Mouse (Mus musculus): Measurements from ENCODE around the gene Stx1b. TPM values are rescaled to one million over a fixed set of nuclear protein-coding genes. Genes with fewer than 3 reads are reported as not detected.

The Stx1b gene
- 5.5 and 6.1 TPM in 2 replicates for polyA plus RNA-seq (2016; fragmentation: Nextera tagmentation; extraction: Ambion mirVana)

DNA sequence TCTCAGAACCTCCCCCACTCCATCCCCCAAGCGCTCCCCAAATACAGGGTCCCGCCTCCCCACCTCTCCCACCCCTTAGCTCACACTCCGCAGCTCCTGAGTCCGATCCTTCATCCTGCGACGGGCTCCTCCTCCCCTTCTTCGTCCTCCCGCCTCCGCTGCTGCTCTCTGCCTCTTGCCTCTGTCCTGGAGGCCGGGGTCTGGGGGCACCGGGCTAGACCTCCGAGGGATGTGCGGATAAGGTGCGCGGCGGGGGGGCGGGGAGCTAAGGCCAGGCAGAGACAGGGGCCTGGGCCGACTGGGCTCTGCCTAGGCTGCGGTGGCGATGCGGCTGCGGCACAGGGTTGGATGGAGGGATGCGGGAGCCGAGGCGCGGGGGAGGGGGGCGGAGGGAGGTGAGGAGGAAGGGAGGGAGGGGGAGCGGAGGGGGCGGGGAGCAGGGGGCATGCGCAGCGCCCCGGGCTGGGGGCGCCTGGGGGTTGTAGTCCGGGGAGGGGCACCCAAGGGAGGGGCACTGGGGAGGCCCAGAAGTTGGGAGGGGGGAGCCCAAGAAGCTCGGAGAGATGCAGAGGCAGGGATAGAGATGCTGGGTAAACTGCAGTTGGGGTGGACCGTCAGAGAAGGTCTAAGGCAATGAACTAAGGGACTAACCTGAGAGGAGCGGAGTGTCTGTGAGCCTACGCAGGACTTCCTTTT, at the start of gene Stx1b, which contains the start of gene Stx4a:
Stx1b (minus strand) TSS at position 374 of the 696 bp plus-strand sequence.
Stx4a (plus strand) TSS at position 119 of the 696 bp plus-strand sequence.
- Histone ChIP-seq H3K27ac (peak within 1 kb of the TSS; percentile 93), H3K4me1 (peaks cover 44% of the 10 kb centered on the region), H3K36me3 (replicated peaks) (no peaks in the 10 kb centered on the region), H3K9me3 (no peaks in the 10 kb centered on the region), H3K4me3 (peak within 1 kb of the TSS; percentile 87), H3K27me3 (ENCODE audit: poor library complexity, severe bottlenecking) (no peaks in the 10 kb centered on the region)
- DNase-seq (ENCODE audit: extremely low spot score, low spot score): peak; percentile 66
- WGBS: 4% methylated on average over 34 of the region's 38 CpGs

DNA sequence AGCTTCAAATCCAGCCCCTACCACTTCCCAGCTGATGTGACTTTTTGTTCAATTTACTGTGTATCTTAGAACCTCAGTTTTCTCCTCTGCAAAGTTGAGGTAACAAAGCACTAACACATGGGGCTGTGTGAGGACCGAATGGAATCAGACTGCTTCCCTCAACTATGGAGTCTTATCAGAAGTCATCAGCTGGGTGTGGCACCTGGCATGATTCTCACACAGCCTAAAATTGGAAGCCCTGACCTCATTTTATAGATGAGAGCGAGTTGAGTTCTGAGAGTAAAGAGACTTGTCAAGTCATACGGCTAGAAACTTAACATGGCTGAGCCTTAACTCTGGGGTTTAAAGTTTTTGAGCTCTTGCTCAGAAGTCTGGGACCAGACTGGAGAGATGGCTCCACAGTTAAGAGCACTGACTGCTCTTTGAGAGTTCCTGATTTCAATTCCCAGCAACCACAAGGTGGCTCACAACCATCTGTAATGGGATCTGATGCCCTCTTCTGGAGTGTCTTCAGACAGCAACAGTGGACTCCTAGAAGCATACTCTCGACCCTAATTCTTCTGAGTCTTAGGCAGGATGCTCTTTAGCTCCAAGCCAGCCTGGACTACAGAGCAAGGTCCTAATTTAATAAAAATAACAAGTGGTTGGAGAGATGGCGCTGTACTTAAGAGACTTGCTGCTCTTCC, 45.9 kb upstream of the Stx1b start:
- no peaks in the 10 kb centered on the region for H3K27me3 ChIP-seq (ENCODE audit: poor library complexity, severe bottlenecking)
- H3K9me3 ChIP-seq: no peaks in the 10 kb centered on the region
- H3K4me3 ChIP-seq: no peak overlapping the region
- no peak for DNase-seq (ENCODE audit: extremely low spot score, low spot score)
- peaks cover 18% of the 10 kb centered on the region for H3K4me1 ChIP-seq
- H3K27ac ChIP-seq: no peak overlapping the region
- H3K36me3 ChIP-seq (replicated peaks): peaks cover 86% of the 10 kb centered on the region
- 85% methylated on average over 5 of the region's 5 CpGs for WGBS

DNA sequence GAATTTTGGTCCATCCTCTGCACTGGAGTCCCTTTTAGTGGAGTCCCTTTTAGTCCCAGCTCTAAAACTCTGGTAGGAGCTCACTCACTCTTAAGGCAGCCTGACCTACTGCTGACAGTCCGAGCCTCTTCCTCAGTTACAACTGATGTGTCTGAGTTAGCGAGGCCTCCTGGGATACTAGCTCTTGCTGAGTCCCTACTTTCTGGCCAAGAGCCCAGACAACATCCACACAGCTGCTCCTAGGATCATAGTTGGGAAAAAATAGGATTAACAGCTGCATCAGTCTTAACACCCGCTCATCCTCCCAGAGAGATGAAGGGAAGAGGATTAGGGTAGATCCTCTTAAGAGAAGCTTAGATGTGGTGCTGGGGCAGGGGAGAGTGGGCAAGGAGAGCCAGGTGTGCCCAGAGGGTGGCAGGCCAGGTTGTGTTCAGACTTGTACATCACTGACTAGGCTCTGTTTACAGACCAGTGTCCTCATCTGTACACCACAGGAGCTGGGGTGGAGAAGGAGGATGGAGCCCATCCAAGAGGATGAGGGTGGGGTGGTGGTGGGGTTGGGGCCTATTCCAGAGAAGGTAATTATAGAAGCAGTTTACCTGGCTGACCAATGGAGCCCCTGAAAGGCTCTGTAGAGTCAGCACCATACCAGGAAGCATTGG, 44.9 kb upstream of the Stx1b start:
- peaks cover 96% of the 10 kb centered on the region for H3K36me3 ChIP-seq (replicated peaks)
- H3K27me3 ChIP-seq (ENCODE audit: poor library complexity, severe bottlenecking): no peaks in the 10 kb centered on the region
- no peak overlapping the region for H3K27ac ChIP-seq
- no peak overlapping the region; the same call in 1 of the 2 replicates for H3K4me3 ChIP-seq
- no peaks in the 10 kb centered on the region for H3K9me3 ChIP-seq
- no peak for DNase-seq (ENCODE audit: extremely low spot score, low spot score)
- WGBS: 87% methylated on average over 3 of the region's 3 CpGs
- H3K4me1 ChIP-seq: peaks cover 14% of the 10 kb centered on the region

DNA sequence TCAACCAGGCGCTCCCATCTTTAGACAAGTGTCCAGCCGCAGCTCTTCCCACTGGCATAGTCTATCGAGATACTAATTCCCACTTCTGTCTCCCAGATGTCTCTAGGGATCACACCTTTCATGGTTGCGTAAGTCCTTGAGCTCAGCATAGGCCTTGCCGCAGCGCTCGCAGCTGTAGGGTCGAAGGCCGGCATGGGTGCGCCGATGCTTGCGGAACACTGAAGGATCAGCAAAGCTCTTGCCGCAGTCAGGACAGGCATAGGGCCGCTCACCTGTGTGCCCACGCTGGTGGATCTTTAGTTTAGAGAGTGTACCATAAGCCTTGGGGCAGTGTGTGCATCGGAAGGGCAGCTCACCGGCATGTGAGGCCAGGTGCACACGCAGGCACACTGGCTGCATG, 43.3 kb upstream of the Stx1b start:
- DNase-seq (ENCODE audit: extremely low spot score, low spot score): no peak
- no peaks in the 10 kb centered on the region for H3K4me1 ChIP-seq
- no peak overlapping the region for H3K27ac ChIP-seq
- H3K4me3 ChIP-seq: no peak overlapping the region
- H3K9me3 ChIP-seq: no peaks in the 10 kb centered on the region
- H3K36me3 ChIP-seq (replicated peaks): peaks cover 85% of the 10 kb centered on the region
- 97% methylated on average over 18 of the region's 18 CpGs for WGBS
- H3K27me3 ChIP-seq (ENCODE audit: poor library complexity, severe bottlenecking): no peaks in the 10 kb centered on the region

DNA sequence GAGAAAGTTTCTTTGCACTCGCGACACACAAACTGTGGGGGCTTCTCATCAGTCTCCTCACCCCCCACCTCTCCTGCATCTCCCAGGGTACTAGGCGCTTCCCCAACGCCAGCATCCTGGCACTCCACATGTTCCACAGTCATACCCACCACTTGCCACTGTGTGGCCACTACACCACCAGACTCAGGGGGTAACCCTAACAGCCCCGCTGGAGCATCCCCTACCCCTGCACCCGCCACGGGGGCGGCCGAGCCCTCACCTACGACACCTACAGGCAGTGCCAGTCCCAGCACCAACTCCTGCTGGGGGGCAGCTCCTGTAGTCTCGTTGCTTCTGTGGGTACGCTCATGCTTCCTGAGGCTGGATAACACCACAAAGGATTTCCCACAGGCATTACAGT, 42.1 kb upstream of the Stx1b start:
- WGBS: 95% methylated on average over 12 of the region's 12 CpGs
- H3K27me3 ChIP-seq (ENCODE audit: poor library complexity, severe bottlenecking): no peaks in the 10 kb centered on the region
- H3K4me1 ChIP-seq: no peaks in the 10 kb centered on the region
- H3K36me3 ChIP-seq (replicated peaks): peaks cover 78% of the 10 kb centered on the region
- H3K27ac ChIP-seq: no peak overlapping the region
- no peaks in the 10 kb centered on the region for H3K9me3 ChIP-seq
- DNase-seq (ENCODE audit: extremely low spot score, low spot score): no peak
- 0 out of 2 replicates have a peak overlapping the region, but pooled peaks have one; percentile 2 for H3K4me3 ChIP-seq

DNA sequence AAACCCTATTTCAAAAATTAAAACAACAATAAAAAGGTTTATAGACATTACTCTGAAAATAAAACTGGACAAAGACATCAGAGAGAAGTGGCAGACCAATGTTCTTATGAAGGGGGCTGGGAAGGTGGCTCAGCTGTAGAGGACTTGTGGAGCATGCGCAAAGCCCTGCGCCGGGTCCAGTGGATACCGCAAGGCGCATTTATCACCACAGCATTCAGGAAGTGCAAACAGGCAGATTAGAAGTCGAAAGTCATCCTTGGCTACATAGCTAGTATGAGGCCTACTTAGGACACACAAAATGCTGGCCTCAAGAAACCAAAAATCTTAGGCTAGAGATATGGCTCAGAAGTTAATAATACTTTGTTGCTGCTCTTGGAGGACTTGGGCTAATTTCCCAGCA, 33.9 kb upstream of the Stx1b start:
- H3K27ac ChIP-seq: no peak overlapping the region
- DNase-seq (ENCODE audit: extremely low spot score, low spot score): no peak
- WGBS: 90% methylated on average over 6 of the region's 6 CpGs
- peaks cover 5% of the 10 kb centered on the region for H3K36me3 ChIP-seq (replicated peaks)
- no peak overlapping the region for H3K4me3 ChIP-seq
- H3K27me3 ChIP-seq (ENCODE audit: poor library complexity, severe bottlenecking): no peaks in the 10 kb centered on the region
- no peaks in the 10 kb centered on the region for H3K9me3 ChIP-seq
- H3K4me1 ChIP-seq: no peaks in the 10 kb centered on the region

DNA sequence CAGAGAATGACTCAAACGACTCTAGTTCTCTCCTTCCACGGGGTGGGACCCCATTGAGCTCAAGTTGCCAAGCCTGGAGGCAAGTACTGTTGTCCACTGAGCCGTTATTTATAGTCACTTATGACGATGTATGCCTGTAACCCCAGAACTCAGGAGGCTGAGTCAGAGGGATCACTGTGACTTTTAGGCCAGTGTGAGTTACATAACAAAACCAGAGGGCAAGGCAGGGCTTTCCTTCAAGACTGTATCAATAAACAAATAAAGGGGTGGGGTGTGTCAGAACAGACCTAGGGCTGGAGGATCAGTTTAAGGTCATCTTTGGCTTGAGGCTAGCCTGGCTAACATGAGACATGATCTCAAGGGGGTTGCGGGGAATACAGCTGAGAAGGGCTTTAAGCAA, 26.6 kb upstream of the Stx1b start:
- no peak overlapping the region for H3K4me3 ChIP-seq
- no peaks in the 10 kb centered on the region for H3K9me3 ChIP-seq
- no peaks in the 10 kb centered on the region for H3K4me1 ChIP-seq
- no peak overlapping the region for H3K27ac ChIP-seq
- DNase-seq (ENCODE audit: extremely low spot score, low spot score): no peak
- H3K27me3 ChIP-seq (ENCODE audit: poor library complexity, severe bottlenecking): no peaks in the 10 kb centered on the region
- 81% methylated on average over 5 of the region's 5 CpGs for WGBS
- H3K36me3 ChIP-seq (replicated peaks): peaks cover 15% of the 10 kb centered on the region

DNA sequence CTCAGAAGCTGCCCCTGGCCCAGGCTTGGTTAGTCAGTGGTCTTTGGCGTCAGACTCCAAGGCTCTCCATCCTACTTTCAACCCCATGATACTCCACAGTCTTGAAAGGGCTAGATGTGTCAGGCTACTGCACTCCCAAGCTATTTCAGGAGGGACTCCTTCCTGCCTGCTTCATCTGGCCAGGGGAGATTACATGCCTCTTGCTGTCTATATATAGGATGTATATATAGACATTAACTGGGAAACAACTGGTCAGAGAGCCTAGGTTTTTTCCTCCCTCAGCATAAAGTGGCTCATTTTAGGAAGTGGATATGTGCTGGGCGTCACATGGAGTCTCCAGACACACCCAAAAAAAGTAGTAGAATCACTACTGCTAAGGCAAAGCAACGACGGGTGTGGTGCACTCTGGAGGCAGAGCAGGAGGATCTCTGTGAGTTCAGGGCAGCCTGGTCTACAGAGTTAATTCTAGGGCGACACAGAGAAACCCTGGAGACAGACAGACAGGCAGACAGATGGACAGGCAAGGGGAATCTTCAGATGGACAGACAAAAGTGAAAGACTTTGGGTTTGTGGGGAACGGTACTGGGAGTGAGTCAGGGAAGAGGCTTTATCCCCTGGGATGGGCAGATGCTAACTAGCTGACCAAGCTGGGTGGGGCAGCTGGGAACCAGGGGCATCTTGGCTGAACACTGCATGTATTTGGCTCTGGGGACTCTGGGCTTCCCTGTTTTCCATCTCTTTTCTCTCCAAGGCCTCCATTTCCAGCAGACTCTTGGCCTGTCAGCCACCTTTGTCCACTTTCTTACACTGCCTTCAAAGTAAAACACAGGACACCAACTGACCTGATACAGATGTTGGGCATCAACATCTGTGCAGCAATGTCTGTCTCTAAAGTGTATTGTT, 25.9 kb upstream of the Stx1b start:
- Histone ChIP-seq H3K27ac (no peak overlapping the region), H3K27me3 (ENCODE audit: poor library complexity, severe bottlenecking) (no peaks in the 10 kb centered on the region), H3K36me3 (replicated peaks) (peaks cover 16% of the 10 kb centered on the region), H3K4me1 (no peaks in the 10 kb centered on the region), H3K4me3 (no peak overlapping the region), H3K9me3 (no peaks in the 10 kb centered on the region)
- 83% methylated on average over 6 of the region's 6 CpGs for WGBS
- DNase-seq (ENCODE audit: extremely low spot score, low spot score): no peak

DNA sequence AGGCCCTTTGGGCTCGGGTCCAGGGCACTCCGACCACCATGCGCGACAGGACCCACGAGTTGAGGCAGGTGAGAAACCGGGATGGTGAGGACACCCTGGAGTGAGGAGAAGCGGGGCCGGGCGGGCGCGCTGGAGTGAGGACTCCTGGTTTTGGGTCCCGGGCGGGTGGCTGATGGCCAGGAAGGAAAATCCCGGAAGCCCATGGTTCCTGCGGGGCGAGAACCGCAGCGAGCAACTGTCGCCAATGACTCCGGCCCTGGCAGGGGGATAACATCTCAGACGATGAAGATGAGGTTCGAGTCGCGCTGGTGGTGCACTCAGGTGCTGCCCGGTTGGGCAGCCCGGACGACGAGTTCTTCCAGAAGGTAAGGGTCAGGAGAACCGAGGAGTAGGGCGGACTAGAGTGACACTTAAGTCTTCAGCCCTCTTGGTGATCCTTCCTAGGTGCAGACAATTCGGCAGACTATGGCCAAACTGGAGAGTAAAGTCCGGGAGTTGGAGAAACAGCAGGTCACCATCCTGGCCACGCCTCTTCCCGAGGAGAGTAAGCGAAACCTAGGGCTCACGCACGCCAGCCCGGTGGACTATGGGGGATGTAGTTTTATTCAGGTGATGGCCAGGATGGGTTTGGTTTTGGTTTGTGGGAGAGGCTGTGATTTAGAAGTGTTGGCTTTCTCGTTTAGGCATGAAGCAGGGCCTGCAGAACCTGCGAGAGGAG, 17.8 kb upstream of the Stx1b start:
- Histone ChIP-seq H3K4me1 (peaks cover 19% of the 10 kb centered on the region), H3K27ac (peak overlapping the region; percentile 87), H3K4me3 (peak overlapping the region; percentile 86), H3K9me3 (no peaks in the 10 kb centered on the region), H3K36me3 (replicated peaks) (peaks cover 25% of the 10 kb centered on the region), H3K27me3 (ENCODE audit: poor library complexity, severe bottlenecking) (0 out of 2 replicates have a peak, but pooled peaks cover 12% of the 10 kb centered on the region)
- WGBS: under 1% methylated on average over 40 of the region's 40 CpGs
- peak; percentile 75 for DNase-seq (ENCODE audit: extremely low spot score, low spot score)

DNA sequence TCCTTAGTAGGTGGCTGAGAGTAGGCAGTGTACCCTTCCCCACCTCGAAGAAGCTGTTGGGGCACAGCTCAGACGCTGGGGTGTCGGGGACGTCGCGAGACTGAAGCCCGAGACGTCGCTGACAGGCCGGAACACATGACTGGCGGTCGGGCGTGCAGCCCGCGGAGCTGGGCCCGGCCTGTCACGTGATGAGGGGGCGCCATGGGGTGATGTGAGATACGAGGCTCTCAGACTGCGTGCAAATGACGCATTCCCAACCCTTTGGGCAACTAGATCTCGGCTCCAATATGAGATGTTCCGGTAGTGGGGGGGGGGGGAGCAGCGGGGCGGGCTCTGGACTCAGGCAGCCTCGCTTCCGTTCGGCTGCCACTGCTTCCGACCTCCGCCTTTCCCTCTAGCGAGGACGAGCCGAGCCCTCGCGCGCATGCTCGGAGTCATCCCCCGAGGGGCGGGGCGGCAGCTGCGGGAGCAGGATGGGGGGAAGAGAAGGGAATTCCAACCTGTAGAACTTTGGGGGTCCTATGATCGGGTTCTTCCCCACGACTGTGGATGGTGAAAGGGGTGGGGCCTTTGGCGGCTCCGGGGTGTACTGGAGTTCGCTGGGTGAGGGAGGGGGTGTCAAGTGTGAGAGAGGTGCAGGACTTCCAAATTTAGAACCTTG, 17.1 kb upstream of the Stx1b start:
- Histone ChIP-seq H3K36me3 (replicated peaks) (peaks cover 20% of the 10 kb centered on the region), H3K9me3 (no peaks in the 10 kb centered on the region), H3K4me1 (peaks cover 19% of the 10 kb centered on the region), H3K4me3 (peak overlapping the region; percentile 86), H3K27me3 (ENCODE audit: poor library complexity, severe bottlenecking) (0 out of 2 replicates have a peak, but pooled peaks cover 12% of the 10 kb centered on the region), H3K27ac (peak overlapping the region; percentile 87)
- DNase-seq (ENCODE audit: extremely low spot score, low spot score): peak; percentile 89
- WGBS: under 1% methylated on average over 46 of the region's 46 CpGs

DNA sequence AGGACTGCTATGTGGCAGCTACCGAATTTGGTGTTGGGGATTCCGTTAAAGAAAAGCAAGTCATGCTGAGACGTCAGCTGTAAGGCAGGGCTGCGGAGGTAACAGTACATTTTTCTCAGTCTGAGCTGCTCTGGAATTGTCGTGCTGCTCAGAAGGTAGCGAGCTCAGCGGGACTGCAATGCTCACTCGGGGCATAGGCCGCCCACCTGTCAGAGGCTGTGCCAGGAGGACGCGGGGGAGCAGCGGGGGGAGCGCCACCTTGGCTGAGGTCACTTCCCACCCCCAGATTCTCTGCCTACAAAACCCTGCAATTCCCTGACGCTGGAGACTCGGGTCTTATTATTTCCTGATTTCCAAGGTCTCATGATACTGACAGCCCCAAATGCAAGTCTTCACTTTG, 16.5 kb upstream of the Stx1b start:
- H3K27me3 ChIP-seq (ENCODE audit: poor library complexity, severe bottlenecking): 0 out of 2 replicates have a peak, but pooled peaks cover 12% of the 10 kb centered on the region
- peaks cover 14% of the 10 kb centered on the region for H3K36me3 ChIP-seq (replicated peaks)
- peak overlapping the region; percentile 87 for H3K27ac ChIP-seq
- H3K4me3 ChIP-seq: peak overlapping the region; percentile 86
- peak; percentile 19 for DNase-seq (ENCODE audit: extremely low spot score, low spot score)
- 6% methylated on average over 15 of the region's 15 CpGs for WGBS
- H3K4me1 ChIP-seq: peaks cover 19% of the 10 kb centered on the region
- no peaks in the 10 kb centered on the region for H3K9me3 ChIP-seq
